Mouse (Mus musculus) cerebellum, adult 2 months (tissue): Measurements from ENCODE around the gene Aim2.

Source experiments
- CTCF ChIP-seq: fragments of 200-500 bp; IDR thresholded peaks from 2 replicates; pipeline ENCODE4 v1.5.1; 2011; ENCODE audit warnings: low read depth, mild to moderate bottlenecking, control low read depth, low read length, moderate library complexity, borderline replicate concordance; ENCODE audit not compliant: insufficient read depth
- POLR2A ChIP-seq: fragments of 200-500 bp; IDR thresholded peaks from 2 replicates; pipeline ENCODE4 v1.6.1; 2011; ENCODE audit warnings: low read length, control low read depth, borderline replicate concordance; ENCODE audit not compliant: insufficient read depth

DNA sequence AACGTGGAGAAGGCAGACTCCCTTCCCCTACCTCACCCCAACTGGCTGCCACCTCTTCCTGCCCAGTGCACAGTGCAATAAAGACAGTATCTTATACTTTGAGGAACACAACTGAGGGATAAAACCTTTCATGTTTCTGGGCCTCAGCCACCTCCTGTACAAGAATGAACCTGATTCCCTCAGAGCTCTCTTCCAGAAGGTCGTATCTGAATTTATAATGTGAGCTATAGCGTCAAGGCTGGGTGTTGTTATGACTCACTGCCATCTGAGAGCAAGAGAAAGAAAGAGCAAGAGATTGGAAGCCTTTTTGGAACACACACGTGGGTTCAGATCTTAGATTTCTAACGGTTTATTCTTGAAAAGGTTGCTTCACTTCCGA, 28.4 kb upstream of the Aim2 start:
- no peak for TF ChIP-seq CTCF
- TF ChIP-seq POLR2A: no peak
